Mouse (Mus musculus) limb, embryonic 11.5 days (tissue): ENCODE results near the gene Marc2. TPM values are rescaled to one million over a fixed set of nuclear protein-coding genes. Genes with fewer than 3 reads are reported as not detected.

Experiments
- ATAC-seq: fragments of 200-750 bp; cut with Nextera tagmentation; 2 replicates; pipeline ENCODE4 v1.8.0; 2017; ENCODE audit warnings: low read depth; ENCODE audit not compliant: insufficient number of reproducible peaks, low FRiP score, low TSS enrichment
- DNase-seq: peaks from one replicate; pipeline ENCODE4 v3.0.0-alpha.2; 2015; ENCODE audit warnings: low spot score
- H3K27ac ChIP-seq: fragments of 300-500 bp; sonication (generic); replicated peaks from 2 replicates; pipeline ENCODE4 v1.5.1; 2014; ENCODE audit warnings: low read depth, mild to moderate bottlenecking, low read length
- H3K27me3 ChIP-seq: fragments of 300-500 bp; sonication (generic); 2 replicates; pipeline ENCODE4 v1.6.1; 2014; ENCODE audit warnings: mild to moderate bottlenecking, low read length, mixed read lengths; ENCODE audit not compliant: control insufficient read depth, insufficient read depth
- H3K36me3 ChIP-seq: fragments of 300-500 bp; sonication (generic); 2 replicates; pipeline ENCODE4 v1.6.1; 2014; ENCODE audit warnings: mild to moderate bottlenecking, low read length, moderate library complexity, mixed read lengths; ENCODE audit not compliant: control insufficient read depth, insufficient read depth
- H3K4me1 ChIP-seq: fragments of 300-500 bp; sonication (generic); 2 replicates; pipeline ENCODE4 v1.6.1; 2014; ENCODE audit warnings: low read length, mixed read lengths; ENCODE audit not compliant: control insufficient read depth, insufficient read depth
- H3K4me2 ChIP-seq: fragments of 300-500 bp; sonication (generic); 2 replicates; pipeline ENCODE4 v1.6.1; 2014; ENCODE audit warnings: low read depth, mild to moderate bottlenecking, moderate library complexity; ENCODE audit not compliant: severe bottlenecking
- H3K4me3 ChIP-seq: fragments of 300-500 bp; sonication (generic); 2 replicates; pipeline ENCODE4 v1.5.1; 2014; ENCODE audit warnings: low read depth, low read length
- H3K9ac ChIP-seq: fragments of 300-500 bp; sonication (generic); 2 replicates; pipeline ENCODE4 v1.6.1; 2014; ENCODE audit warnings: mild to moderate bottlenecking, low read length
- H3K9me3 ChIP-seq: fragments of 300-500 bp; sonication (generic); 2 replicates; pipeline ENCODE4 v1.6.1; 2016; ENCODE audit warnings: low read length; ENCODE audit not compliant: control insufficient read depth
- WGBS: fragments of 180-500 bp; shearing (Covaris S2); extraction: QIAGEN DNeasy Blood & Tissue Kit; methylation state at CpG from one replicate; pipeline ENCODE4 v1.1.7; 2014; 5-methylcytosine and 5-hydroxymethylcytosine counted together
- polyA plus RNA-seq: library from polyadenylated mRNA; unstranded; fragments of >200 nt; fragmentation: Nextera tagmentation; extraction: Ambion mirVana; gene quantifications from 2 replicates; pipeline ENCODE4 v1.2.1, GENCODE M21; 2014

Marc2 gene
- polyA plus RNA-seq, 1 experiment from 2014 or later, result 110 TPM

DNA sequence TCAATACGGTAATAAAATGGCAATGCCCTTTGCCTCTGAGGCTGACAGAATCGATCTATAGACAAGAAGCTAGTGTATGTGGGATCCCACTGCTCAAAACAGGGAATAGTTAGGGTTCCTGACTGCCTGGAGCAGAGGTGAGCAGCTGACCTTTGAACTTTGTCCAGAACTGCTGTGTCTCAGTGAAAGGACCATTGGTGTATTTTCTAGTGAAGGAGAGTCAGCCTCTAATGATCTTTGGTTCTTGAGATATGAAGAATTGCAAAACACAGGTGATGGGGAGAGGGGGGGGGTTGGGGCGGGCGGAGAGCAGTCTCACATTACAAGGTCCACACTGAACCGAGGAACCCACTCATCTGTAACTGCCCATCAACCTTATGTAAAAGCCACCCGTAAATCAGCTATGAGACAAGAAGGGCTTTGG lies 36.7 kb downstream of the Marc2 start:
- Histone ChIP-seq H3K27me3 (peaks cover 18% of the 10 kb centered on the region), H3K4me3 (no peak overlapping the region), H3K9ac (no peak overlapping the region), H3K27ac (no peak overlapping the region), H3K4me2 (no peak overlapping the region), H3K9me3 (no peaks in the 10 kb centered on the region), H3K4me1 (peaks cover 7% of the 10 kb centered on the region; the same call in 1 of the 2 replicates), H3K36me3 (no peaks in the 10 kb centered on the region)
- WGBS, result 55% methylated on average over 6 of the region's 6 CpGs
- DNase-seq (no peak), ATAC-seq (no peak)

DNA sequence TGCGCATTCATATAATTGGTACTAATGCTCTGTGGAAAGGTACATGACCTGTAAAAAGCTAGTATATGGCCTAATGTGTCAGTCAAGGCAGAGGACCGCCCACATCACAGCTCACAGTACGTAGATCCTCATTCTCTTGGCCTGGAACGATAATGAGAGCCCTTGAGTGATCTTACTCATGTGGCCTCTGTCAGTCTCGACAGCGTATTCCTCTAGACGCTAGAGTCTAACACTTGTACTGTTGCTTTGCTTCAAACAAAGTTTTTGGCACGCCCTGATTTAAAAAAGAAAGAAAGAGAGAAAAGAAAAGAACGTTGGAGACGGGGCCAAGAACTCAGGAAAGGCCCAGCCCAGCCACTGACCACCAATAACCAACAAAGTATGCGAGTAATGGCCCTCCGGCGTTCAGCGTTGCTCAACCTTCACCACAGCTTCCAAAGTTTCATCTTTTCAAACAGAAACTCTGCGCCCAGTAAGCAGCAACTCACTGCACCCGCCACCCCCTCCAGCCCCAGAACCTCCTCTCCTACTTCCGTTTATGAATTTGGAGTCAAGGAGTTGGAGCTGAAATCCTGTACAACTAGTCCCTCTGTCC lies 37.7 kb downstream of the Marc2 start:
- Histone ChIP-seq H3K4me2 (no peak overlapping the region), H3K27ac (no peak overlapping the region), H3K9me3 (no peaks in the 10 kb centered on the region), H3K4me1 (peaks cover 7% of the 10 kb centered on the region; the same call in 1 of the 2 replicates), H3K27me3 (peaks cover 18% of the 10 kb centered on the region), H3K9ac (no peak overlapping the region), H3K4me3 (no peak overlapping the region), H3K36me3 (no peaks in the 10 kb centered on the region)
- no peak for DNase-seq
- no peak for ATAC-seq
- WGBS, result 89% methylated on average over 17 of the region's 17 CpGs

DNA sequence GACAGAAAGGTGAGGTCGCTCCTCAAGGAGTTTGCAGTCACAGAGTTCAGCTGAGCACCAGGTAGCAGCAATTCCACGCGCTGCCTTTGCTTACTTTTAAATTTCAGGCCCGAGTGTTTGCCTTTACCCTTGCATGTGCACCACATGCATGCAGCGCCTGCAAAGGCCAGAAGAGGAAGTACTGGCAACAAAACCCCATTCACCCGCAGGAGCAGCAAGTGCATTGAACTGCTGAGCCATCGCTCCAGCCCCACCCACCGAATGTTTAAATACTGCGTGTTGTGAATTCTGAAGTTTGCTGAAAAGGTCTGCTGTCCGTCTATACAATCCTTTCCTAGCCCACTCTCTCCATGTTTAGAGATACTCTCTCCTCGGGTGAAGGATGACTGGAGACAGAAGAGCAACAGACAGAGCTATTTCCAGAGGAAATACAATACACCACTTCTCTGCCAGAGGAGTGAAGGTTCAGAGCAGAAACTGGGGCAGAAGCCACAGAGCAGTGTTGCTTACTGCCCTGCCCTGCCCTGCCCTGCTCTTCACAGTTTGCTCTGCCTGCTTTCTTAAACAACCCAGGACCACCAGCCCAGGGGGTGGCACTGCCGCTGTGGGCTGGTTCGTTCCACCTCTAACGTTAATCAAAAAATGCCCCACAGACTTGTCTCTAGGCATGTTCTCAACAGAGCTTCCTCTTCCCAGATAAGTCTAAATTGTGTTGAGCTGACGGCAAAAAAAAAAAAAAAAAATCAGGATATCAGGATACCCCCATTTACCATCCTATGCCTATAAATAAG lies 38.4 kb downstream of the Marc2 start:
- H3K9me3 ChIP-seq, result no peaks in the 10 kb centered on the region
- peaks cover 18% of the 10 kb centered on the region for H3K27me3 ChIP-seq
- H3K4me3 ChIP-seq, result no peak overlapping the region
- DNase-seq (no peak), ATAC-seq (no peak)
- 81% methylated on average over 15 of the region's 15 CpGs for WGBS
- H3K4me1 ChIP-seq, result peaks cover 7% of the 10 kb centered on the region; the same call in 1 of the 2 replicates
- no peak overlapping the region for H3K9ac ChIP-seq
- no peak overlapping the region for H3K4me2 ChIP-seq
- no peaks in the 10 kb centered on the region for H3K36me3 ChIP-seq
- H3K27ac ChIP-seq, result no peak overlapping the region

DNA sequence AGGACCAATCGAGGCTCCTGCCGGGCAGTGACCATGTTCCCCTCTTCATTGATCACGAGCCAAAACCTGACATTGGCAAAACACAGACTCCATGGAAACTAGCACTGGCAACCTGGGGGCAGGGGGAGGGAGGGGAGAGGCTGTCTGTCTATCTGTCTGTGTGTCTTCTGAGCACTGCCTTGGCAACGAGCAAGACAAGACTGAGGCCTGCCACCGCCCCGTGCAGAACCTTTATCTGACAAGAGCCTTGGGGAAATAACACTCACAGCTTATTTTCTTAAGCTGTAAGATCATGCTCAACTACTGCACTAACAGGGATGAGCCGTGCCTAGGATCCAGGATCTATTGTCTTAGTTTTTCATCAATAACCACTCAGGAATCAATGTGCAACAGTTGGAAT lies 39.1 kb downstream of the Marc2 start:
- Histone ChIP-seq H3K9ac (no peak overlapping the region), H3K9me3 (no peaks in the 10 kb centered on the region)
- 89% methylated on average over 7 of the region's 7 CpGs for WGBS

DNA sequence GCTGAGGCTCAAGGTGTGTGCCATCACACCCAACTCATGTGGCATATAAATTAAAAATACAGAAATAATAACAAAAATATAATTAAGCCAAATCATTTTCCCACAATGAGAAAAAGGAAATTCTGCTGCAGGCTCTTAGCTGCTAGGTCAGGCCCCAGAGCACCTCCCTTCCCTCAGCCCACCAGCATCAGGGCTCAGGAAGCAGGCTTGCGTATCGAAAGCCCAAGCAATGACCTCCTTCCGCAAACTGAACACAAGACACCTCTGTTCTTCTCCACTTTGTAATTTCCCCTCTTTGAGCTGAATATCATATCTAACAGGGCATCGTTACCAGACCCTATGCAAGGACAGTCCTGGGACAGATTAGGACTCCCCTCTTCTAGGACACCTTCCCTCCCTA lies 40.5 kb downstream of the Marc2 start:
- no peaks in the 10 kb centered on the region for H3K36me3 ChIP-seq
- peaks cover 2% of the 10 kb centered on the region; the same call in 1 of the 2 replicates for H3K9me3 ChIP-seq
- no peak for ATAC-seq
- no peak overlapping the region for H3K9ac ChIP-seq
- DNase-seq, result no peak
- H3K27ac ChIP-seq, result no peak overlapping the region
- no peak overlapping the region for H3K4me2 ChIP-seq
- H3K27me3 ChIP-seq, result peaks cover 4% of the 10 kb centered on the region
- 0 out of 2 replicates have a peak, but pooled peaks cover 5% of the 10 kb centered on the region for H3K4me1 ChIP-seq
- WGBS, result 94% methylated on average over 4 of the region's 4 CpGs
- H3K4me3 ChIP-seq, result no peak overlapping the region

More for the DNA sequence above, 39.1 kb downstream of the Marc2 start:
- Histone ChIP-seq H3K27me3 (peaks cover 15% of the 10 kb centered on the region), H3K27ac (no peak overlapping the region), H3K4me3 (no peak overlapping the region), H3K36me3 (no peaks in the 10 kb centered on the region), H3K4me2 (no peak overlapping the region), H3K4me1 (peaks cover 7% of the 10 kb centered on the region; the same call in 1 of the 2 replicates)
- ATAC-seq (no peak), DNase-seq (no peak)

DNA sequence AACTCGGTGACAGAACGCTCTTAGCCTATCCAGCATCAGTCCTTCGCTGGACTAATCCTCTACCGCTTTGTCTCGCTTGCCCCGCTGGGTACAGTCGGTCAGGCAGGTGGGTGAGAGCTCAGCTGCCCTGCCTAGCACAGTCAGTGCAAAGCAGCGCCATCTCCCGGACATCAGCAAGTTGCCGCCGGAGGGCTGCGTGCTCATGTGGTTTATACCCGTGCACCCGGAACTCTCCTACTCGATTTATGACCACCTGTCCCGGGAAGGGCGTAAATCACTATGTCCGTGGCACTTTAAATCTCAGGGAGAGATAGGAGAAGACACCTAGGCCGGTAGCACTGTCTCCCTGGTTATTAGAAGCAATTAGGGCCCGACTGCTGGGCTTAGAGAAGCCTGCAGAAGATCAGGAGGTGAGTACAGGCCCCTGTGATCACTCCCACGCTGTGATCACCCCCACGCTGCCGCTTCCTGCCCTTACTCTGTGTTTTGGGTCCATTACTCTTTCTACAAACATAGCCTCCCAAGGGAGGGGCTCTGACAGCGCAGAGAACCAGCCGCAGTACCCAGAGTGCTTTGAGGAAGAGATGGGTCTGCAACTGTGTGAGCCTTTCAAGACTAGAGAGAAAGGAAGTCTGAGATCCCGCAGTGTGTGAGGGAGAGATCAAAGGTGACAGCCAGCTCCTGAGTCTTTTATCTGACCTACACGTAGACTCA lies 52.9 kb downstream of the Marc2 start:
- H3K36me3 ChIP-seq, result no peaks in the 10 kb centered on the region
- 0 out of 2 replicates have a peak, but pooled peaks cover 2% of the 10 kb centered on the region for H3K4me1 ChIP-seq
- H3K27me3 ChIP-seq, result no peaks in the 10 kb centered on the region
- ATAC-seq (peak; percentile 51; the same call in 1 of the 2 replicates), DNase-seq (peak; percentile 71)
- H3K4me2 ChIP-seq, result no peak overlapping the region
- H3K9me3 ChIP-seq, result no peaks in the 10 kb centered on the region
- H3K27ac ChIP-seq, result no peak overlapping the region
- no peak overlapping the region for H3K9ac ChIP-seq
- no peak overlapping the region for H3K4me3 ChIP-seq
- WGBS, result 11% methylated on average over 27 of the region's 27 CpGs

DNA sequence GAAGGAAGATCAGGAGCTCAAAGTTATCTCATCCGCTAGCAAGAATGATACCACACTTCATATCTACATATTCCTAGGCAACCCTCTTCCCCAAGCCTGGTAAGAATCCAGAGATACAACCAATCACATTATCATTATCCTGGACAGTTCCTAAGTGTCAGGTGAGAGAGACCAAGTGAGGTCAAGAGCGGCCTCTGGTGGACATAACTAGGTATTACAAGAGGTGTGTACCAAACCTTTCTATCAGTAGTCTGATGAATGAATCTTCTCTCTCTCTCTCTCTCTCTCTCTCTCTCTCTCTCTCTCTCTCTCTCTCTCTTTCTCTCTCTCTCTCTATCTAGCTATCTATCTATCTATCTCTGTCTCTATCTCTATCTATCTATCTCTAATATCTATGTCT lies 55.1 kb downstream of the Marc2 start:
- ATAC-seq, result no peak
- Histone ChIP-seq H3K27ac (no peak overlapping the region), H3K9ac (no peak overlapping the region), H3K9me3 (no peaks in the 10 kb centered on the region), H3K4me2 (no peak overlapping the region), H3K36me3 (no peaks in the 10 kb centered on the region), H3K27me3 (no peaks in the 10 kb centered on the region), H3K4me1 (0 out of 2 replicates have a peak, but pooled peaks cover 2% of the 10 kb centered on the region), H3K4me3 (no peak overlapping the region)
- DNase-seq, result peak; percentile 58
- 7% methylated on average over 2 of the region's 2 CpGs for WGBS

DNA sequence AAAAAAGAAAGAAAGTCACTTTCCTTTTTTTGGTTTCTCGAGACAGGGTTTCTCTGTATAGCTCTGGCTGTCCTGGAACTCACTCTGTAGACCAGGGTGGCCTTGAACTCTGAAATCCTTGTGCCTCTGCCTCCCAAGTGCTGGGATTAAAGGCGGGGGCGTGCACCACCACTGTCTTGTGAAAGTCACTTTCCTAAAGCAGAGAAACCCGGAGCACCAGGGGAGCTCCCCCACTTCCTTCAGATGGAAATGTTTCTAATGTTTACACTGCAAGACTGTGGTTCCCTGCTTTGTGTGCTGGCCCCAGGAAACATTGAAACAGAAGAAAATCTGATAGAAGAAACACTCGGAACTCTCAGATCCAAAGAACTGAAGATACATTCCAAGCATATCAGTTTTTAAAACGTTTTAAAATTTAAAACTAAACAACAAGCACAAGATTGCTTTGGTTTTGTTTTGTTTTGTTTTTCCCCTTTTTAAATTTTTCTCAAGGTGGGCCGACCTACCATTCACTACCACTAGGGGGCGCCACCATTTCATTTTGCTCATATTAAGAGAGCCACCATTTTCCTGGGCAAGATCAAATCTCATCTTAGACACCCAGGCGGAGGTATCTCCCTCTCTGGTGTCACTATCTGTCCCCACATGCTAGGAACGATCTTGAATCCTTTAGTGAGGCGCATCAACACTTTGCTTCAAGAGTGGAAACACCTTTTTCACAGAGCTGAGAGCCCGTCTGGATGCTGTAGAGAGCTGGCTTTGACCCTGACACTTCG lies 59.7 kb downstream of the Marc2 start:
- Histone ChIP-seq H3K36me3 (no peaks in the 10 kb centered on the region), H3K27ac (no peak overlapping the region), H3K4me3 (no peak overlapping the region), H3K4me1 (no peaks in the 10 kb centered on the region), H3K27me3 (no peaks in the 10 kb centered on the region), H3K9me3 (no peaks in the 10 kb centered on the region), H3K4me2 (no peak overlapping the region), H3K9ac (no peak overlapping the region)
- WGBS, result 67% methylated on average over 13 of the region's 13 CpGs
- DNase-seq (no peak), ATAC-seq (no peak)
